Mouse (Mus musculus) heart, embryonic 10.5 days (tissue): ENCODE measurements around the gene Krtap13. TPM values are rescaled to one million over a fixed set of nuclear protein-coding genes. Genes with fewer than 3 reads are reported as not detected.

Experiments used
- DNase-seq: peaks from one replicate; pipeline ENCODE4 v3.0.0-alpha.2; 2017; ENCODE audit warnings: low spot score
- H3K27ac ChIP-seq: fragments of 300-500 bp; sonication (generic); 2 replicates; pipeline ENCODE4 v1.5.1; 2016; ENCODE audit warnings: mild to moderate bottlenecking
- H3K27me3 ChIP-seq: fragments of 300-500 bp; sonication (generic); 2 replicates; pipeline ENCODE4 v1.6.1; 2016; ENCODE audit warnings: mild to moderate bottlenecking; ENCODE audit not compliant: poor library complexity, insufficient read depth, severe bottlenecking
- H3K36me3 ChIP-seq: fragments of 300-500 bp; sonication (generic); 2 replicates; pipeline ENCODE4 v1.6.1; 2016; ENCODE audit warnings: mild to moderate bottlenecking, moderate library complexity
- H3K4me1 ChIP-seq: fragments of 300-500 bp; sonication (generic); 2 replicates; pipeline ENCODE4 v1.6.1; 2016; ENCODE audit warnings: mild to moderate bottlenecking
- H3K4me3 ChIP-seq: fragments of 300-500 bp; sonication (generic); 2 replicates; pipeline ENCODE4 v1.5.1; 2016; ENCODE audit warnings: mild to moderate bottlenecking, moderate library complexity
- H3K9me3 ChIP-seq: fragments of 300-500 bp; sonication (generic); 2 replicates; pipeline ENCODE4 v1.6.1; 2016; ENCODE audit warnings: mild to moderate bottlenecking, moderate library complexity
- WGBS: fragments of 180-500 bp; shearing (Covaris S2); methylation state at CpG from one replicate; pipeline ENCODE4 v1.1.7; 2016; 5-methylcytosine and 5-hydroxymethylcytosine counted together
- polyA plus RNA-seq: library from polyadenylated mRNA; unstranded; fragments of >200 nt; fragmentation: Nextera tagmentation; extraction: Ambion mirVana; gene quantifications from 2 replicates; pipeline ENCODE4 v1.2.1, GENCODE M21; 2016

The Krtap13 gene
- polyA plus RNA-seq, 1 experiment from 2014 or later, result not detected

- DNase-seq, result no peak
- Histone ChIP-seq H3K27ac (no peak within 1 kb of the TSS), H3K4me3 (no peak within 1 kb of the TSS), H3K27me3 (no peaks in the 10 kb centered on the region), H3K36me3 (no peaks in the 10 kb centered on the region), H3K9me3 (no peaks in the 10 kb centered on the region), H3K4me1 (no peaks in the 10 kb centered on the region)
- WGBS, result 89% methylated on average over 10 of the region's 10 CpGs
These were observed 43.9 kb downstream of the Krtap13 start, which contains the start of gene 2310061N02Rik for GRCm38 (mm10) chr16:88707496-88708012. Gene 2310061N02Rik (minus strand): TSS chr16:88707962.

- Histone ChIP-seq H3K36me3 (no peaks in the 10 kb centered on the region), H3K4me3 (no peak overlapping the region), H3K9me3 (no peaks in the 10 kb centered on the region), H3K27ac (no peak overlapping the region), H3K4me1 (no peaks in the 10 kb centered on the region), H3K27me3 (no peaks in the 10 kb centered on the region)
- no peak for DNase-seq
- 55% methylated on average over 4 of the region's 4 CpGs for WGBS
These were observed 50.2 kb downstream of the Krtap13 start for GRCm38 (mm10) chr16:88701072-88701864.

Other genes with a start within 250 kb of the Krtap13 start
- gene Cldn17, start 244.7 kb downstream of the Krtap13 start, polyA plus RNA-seq, result not detected in 2 replicates
- gene Cldn8, start 188.5 kb downstream of the Krtap13 start, polyA plus RNA-seq, result 0.57 and 2.1 TPM in 2 replicates
- not detected in 2 replicates for gene Krtap24-1, start 139.4 kb downstream of the Krtap13 start, polyA plus RNA-seq
- gene 2310079G19Rik, start 124.0 kb downstream of the Krtap13 start, polyA plus RNA-seq, result not detected in 2 replicates
- gene Krtap26-1, start 103.8 kb downstream of the Krtap13 start, polyA plus RNA-seq, result not detected in 2 replicates
- gene Krtap27-1, start 80.0 kb downstream of the Krtap13 start, polyA plus RNA-seq, result not detected in 2 replicates
- gene 2310061N02Rik, start 43.7 kb downstream of the Krtap13 start, polyA plus RNA-seq, result not detected in 2 replicates
- gene Krtap13-1, start 22.8 kb downstream of the Krtap13 start, polyA plus RNA-seq, result not detected in 2 replicates
- not detected in 2 replicates for gene 2310034C09Rik, start 7.2 kb upstream of the Krtap13 start, polyA plus RNA-seq
- gene 2310057N15Rik, start 22.6 kb upstream of the Krtap13 start, polyA plus RNA-seq, result not detected in 2 replicates
- not detected in 2 replicates for gene Gm5965, start 26.3 kb upstream of the Krtap13 start, polyA plus RNA-seq
- not detected in 2 replicates for gene Gm20741, start 60.6 kb upstream of the Krtap13 start, polyA plus RNA-seq
- not detected in 2 replicates for gene Krtap15, start 68.6 kb upstream of the Krtap13 start, polyA plus RNA-seq
- not detected in 2 replicates for gene Krtap14, start 74.5 kb upstream of the Krtap13 start, polyA plus RNA-seq
- gene Krtap19-1, start 117.8 kb upstream of the Krtap13 start, polyA plus RNA-seq, result not detected in 2 replicates
- gene Krtap19-2, start 122.6 kb upstream of the Krtap13 start, polyA plus RNA-seq, result not detected in 2 replicates
- not detected in 2 replicates for gene Krtap19-3, start 126.4 kb upstream of the Krtap13 start, polyA plus RNA-seq
- gene Krtap19-4, start 133.5 kb upstream of the Krtap13 start, polyA plus RNA-seq, result not detected in 2 replicates
- not detected in 2 replicates for gene Krtap19-5, start 144.8 kb upstream of the Krtap13 start, polyA plus RNA-seq
- not detected in 2 replicates for gene Krtap19-9b, start 180.6 kb upstream of the Krtap13 start, polyA plus RNA-seq
- gene Krtap16-3, start 211.2 kb upstream of the Krtap13 start, polyA plus RNA-seq, result not detected in 2 replicates